Mouse (Mus musculus): ENCODE measurements around the gene Bcl2l12. TPM values are rescaled to one million over a fixed set of nuclear protein-coding genes. Genes with fewer than 3 reads are reported as not detected.

Gene Bcl2l12
- polyA plus RNA-seq, 1 experiment from 2014 or later, result 14.5 TPM

DNA sequence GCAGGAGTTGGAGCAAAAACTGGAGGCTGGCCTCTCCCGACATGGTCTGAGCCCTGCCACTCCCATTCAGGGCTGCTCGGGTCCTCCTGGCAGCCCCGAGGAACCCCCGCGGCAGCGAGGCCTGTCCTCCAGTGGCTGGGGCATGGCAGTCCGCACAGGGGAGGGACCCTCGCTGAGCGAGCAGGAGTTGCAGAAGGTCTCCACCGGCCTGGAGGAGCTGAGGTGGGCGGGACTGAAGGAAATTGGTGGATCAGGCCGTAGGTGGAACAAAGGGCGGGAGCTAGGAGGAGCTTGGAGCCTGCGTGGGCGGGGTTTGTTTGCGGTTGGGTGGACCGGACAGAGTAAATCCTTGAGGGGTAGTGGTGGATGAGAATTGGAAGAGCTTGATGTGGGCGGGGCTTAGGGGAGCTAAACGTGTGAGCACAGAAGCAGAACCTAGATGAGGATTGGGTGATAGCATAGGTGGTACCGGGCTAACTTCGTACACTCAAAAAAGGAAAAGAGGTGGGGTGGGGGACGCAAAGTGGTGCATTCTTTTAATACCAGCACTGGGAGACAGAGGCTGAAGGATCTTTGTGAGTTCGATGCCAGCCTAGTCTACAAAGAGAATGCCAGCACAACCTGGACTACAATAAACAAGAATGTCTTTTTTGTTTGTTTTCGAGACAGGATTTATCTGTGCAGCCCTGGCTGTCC is 45.8 kb downstream of the Bcl2l12 start:
- no peaks in the 10 kb centered on the region for H3K79me2 ChIP-seq (ENCODE audit: inconsistent target)
- peak overlapping the region; percentile 50 for H3K4me3 ChIP-seq (ENCODE audit: inconsistent target)
- H3K27ac ChIP-seq, result peak overlapping the region; percentile 38
- H3K36me3 ChIP-seq (ENCODE audit: inconsistent target), result no peaks in the 10 kb centered on the region
- WGBS (ENCODE audit: missing documents), result 5% methylated on average over 24 of the region's 24 CpGs

DNA sequence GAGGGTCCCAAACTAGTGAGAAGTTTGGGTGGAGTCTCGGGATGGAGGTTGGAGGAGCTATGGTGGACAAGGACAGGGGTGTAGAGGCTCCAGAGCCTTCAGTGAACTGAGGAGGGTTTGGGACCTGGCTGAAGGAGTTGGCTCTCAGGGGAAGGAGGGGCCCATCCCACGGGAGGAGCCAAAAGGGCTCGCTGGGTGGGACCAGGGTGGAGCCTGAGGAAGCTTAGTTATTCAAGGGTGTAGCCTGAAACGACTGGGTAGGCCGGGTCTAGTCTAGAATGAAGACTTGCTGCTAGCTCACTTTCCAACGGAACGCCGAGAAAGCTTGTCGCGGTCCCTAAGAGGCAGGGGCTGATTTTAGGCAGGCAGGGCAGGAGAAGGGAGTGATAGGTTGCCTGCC is 46.6 kb downstream of the Bcl2l12 start:
- H3K27ac ChIP-seq, result peak overlapping the region; percentile 38

DNA sequence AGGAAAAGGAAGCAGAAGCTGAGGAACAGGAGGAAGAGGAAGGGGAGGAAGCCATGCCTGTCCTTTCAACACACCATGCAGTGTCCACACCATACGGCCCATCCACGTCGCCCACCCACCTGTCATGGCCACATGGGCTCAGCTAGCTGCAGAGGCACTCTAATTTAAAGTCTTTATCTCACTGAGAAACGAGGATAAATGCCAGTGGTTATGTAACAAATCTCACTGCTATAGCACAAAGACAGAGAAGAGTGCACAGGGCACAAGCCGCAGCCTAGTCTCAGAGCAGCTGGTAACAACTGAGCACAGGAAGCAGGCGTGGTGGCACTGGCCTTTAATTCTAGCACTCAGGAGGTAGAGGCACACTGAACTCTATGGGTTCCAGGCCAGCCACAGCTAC is 48.6 kb downstream of the Bcl2l12 start:
- no peak overlapping the region for H3K4me3 ChIP-seq (ENCODE audit: inconsistent target)
- WGBS (ENCODE audit: missing documents), result 21% methylated on average over 6 of the region's 6 CpGs
- no peaks in the 10 kb centered on the region for H3K36me3 ChIP-seq (ENCODE audit: inconsistent target)
- H3K79me2 ChIP-seq (ENCODE audit: inconsistent target), result no peaks in the 10 kb centered on the region
- no peak overlapping the region for H3K27ac ChIP-seq

More for the DNA sequence above, 46.6 kb downstream of the Bcl2l12 start:
- Histone ChIP-seq H3K36me3 (ENCODE audit: inconsistent target) (no peaks in the 10 kb centered on the region), H3K4me3 (ENCODE audit: inconsistent target) (peak overlapping the region; percentile 50), H3K79me2 (ENCODE audit: inconsistent target) (no peaks in the 10 kb centered on the region)
- under 1% methylated on average over 10 of the region's 10 CpGs for WGBS (ENCODE audit: missing documents)

DNA sequence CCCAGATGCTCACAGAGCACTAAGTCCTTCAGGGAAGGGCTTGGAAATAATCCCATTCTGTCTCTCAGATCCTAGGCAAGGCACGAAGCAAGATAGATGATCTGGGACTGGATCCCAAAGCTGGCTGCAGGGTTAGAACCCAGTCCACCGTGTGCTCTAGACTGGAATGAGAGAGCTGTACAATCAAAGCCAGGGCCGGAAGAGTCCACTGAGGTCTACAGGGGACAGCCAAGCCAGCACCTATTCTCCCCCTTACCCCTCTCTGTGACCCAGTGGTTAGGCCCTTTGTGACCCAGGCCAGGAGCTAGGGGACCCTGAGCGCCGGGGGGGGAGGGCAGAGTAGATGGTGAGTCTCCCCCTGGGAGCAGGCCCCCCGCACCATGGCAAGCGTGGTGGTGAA is 55.6 kb downstream of the Bcl2l12 start, which contains the start of gene Tsks:
Gene Tsks (plus strand): TSS at position 301 of the 400 bp plus-strand sequence.
- Histone ChIP-seq H3K36me3 (ENCODE audit: inconsistent target) (no peaks in the 10 kb centered on the region), H3K27ac (no peak within 1 kb of the TSS), H3K79me2 (ENCODE audit: inconsistent target) (no peaks in the 10 kb centered on the region), H3K4me3 (ENCODE audit: inconsistent target) (no peak within 1 kb of the TSS)
- 87% methylated on average over 7 of the region's 7 CpGs for WGBS (ENCODE audit: missing documents)

Other genes with a start within 250 kb of the Bcl2l12 start
- gene Zfp473, start 247.7 kb downstream of the Bcl2l12 start, polyA plus RNA-seq (2018), result 0.23 to 0.60 TPM (median 0.30 TPM) in 3 replicates
- 60.3 to 113 TPM (median 73.8 TPM) in 3 replicates for gene Nup62, start 182.6 kb downstream of the Bcl2l12 start, polyA plus RNA-seq (2018)
- 2.3 to 2.8 TPM (median 2.7 TPM) in 3 replicates for gene Il4i1, start 182.3 kb downstream of the Bcl2l12 start, polyA plus RNA-seq (2018)
- gene Atf5, start 182.1 kb downstream of the Bcl2l12 start, polyA plus RNA-seq (2018), result 29.8 to 55.7 TPM (median 36.4 TPM) in 3 replicates
- 33.4 to 56.3 TPM (median 49.1 TPM) in 3 replicates for gene Akt1s1, start 149.7 kb downstream of the Bcl2l12 start, polyA plus RNA-seq (2018)
- gene Tbc1d17, start 149.6 kb downstream of the Bcl2l12 start, polyA plus RNA-seq (2018), result 25.6 to 51.8 TPM (median 28.3 TPM) in 3 replicates
- gene Pnkp, start 141.6 kb downstream of the Bcl2l12 start, polyA plus RNA-seq (2018), result 17.4 to 42.4 TPM (median 36.1 TPM) in 3 replicates
- gene Ptov1, start 128.9 kb downstream of the Bcl2l12 start, polyA plus RNA-seq (2018), result 38.5 to 61.7 TPM (median 49.4 TPM) in 3 replicates
- 24.5 to 28.2 TPM (median 26.1 TPM) in 3 replicates for gene Med25, start 106.0 kb downstream of the Bcl2l12 start, polyA plus RNA-seq (2018)
- gene Fuz, start 102.6 kb downstream of the Bcl2l12 start, polyA plus RNA-seq (2018), result 4.6 to 8.8 TPM (median 6.1 TPM) in 3 replicates
- gene Ap2a1, start 69.2 kb downstream of the Bcl2l12 start, polyA plus RNA-seq (2018), result 49.8 to 76.6 TPM (median 75.0 TPM) in 3 replicates
- gene Tsks, start 55.5 kb downstream of the Bcl2l12 start, polyA plus RNA-seq (2018), result not detected in 3 replicates
- gene Cpt1c, start 23.9 kb downstream of the Bcl2l12 start, polyA plus RNA-seq (2018), result not detected in 3 replicates
- gene Prmt1, start 12.1 kb downstream of the Bcl2l12 start, polyA plus RNA-seq (2018), result 53.7 to 169 TPM (median 55.6 TPM) in 3 replicates
- 30.9 to 55.5 TPM (median 35.0 TPM) in 3 replicates for gene Irf3, start 1.1 kb downstream of the Bcl2l12 start, polyA plus RNA-seq (2018)
- gene Scaf1, start 17.7 kb upstream of the Bcl2l12 start, polyA plus RNA-seq (2018), result 32.6 to 36.9 TPM (median 32.9 TPM) in 3 replicates
- gene Rras, start 19.2 kb upstream of the Bcl2l12 start, polyA plus RNA-seq (2018), result 23.5 to 51.8 TPM (median 29.9 TPM) in 3 replicates
- 15.5 to 17.7 TPM (median 17.1 TPM) in 3 replicates for gene Prr12, start 54.2 kb upstream of the Bcl2l12 start, polyA plus RNA-seq (2018)
- gene Nosip, start 63.7 kb upstream of the Bcl2l12 start, polyA plus RNA-seq (2018), result 40.1 to 50.7 TPM (median 45.7 TPM) in 3 replicates
- gene Prrg2, start 64.0 kb upstream of the Bcl2l12 start, polyA plus RNA-seq (2018), result 19.0 to 31.7 TPM (median 28.6 TPM) in 3 replicates
- gene Rcn3, start 93.5 kb upstream of the Bcl2l12 start, polyA plus RNA-seq (2018), result 0.67 to 5.1 TPM (median 3.1 TPM) in 3 replicates
- gene Fcgrt, start 105.1 kb upstream of the Bcl2l12 start, polyA plus RNA-seq (2018), result 84.4 to 284 TPM (median 160 TPM) in 3 replicates
- gene Rps11, start 125.7 kb upstream of the Bcl2l12 start, polyA plus RNA-seq (2018), result 1,184 to 1,556 TPM (median 1,388 TPM) in 3 replicates
- 804 to 2,026 TPM (median 1,578 TPM) in 3 replicates for gene Rpl13a, start 130.0 kb upstream of the Bcl2l12 start, polyA plus RNA-seq (2018)
- not detected in 3 replicates for gene Gm45713, start 137.5 kb upstream of the Bcl2l12 start, polyA plus RNA-seq (2018)
- 4.4 to 9.9 TPM (median 8.0 TPM) in 3 replicates for gene Flt3l, start 137.7 kb upstream of the Bcl2l12 start, polyA plus RNA-seq (2018)
- 34.1 to 75.8 TPM (median 39.7 TPM) in 3 replicates for gene Pih1d1, start 155.6 kb upstream of the Bcl2l12 start, polyA plus RNA-seq (2018)
- gene Aldh16a1, start 155.9 kb upstream of the Bcl2l12 start, polyA plus RNA-seq (2018), result 13.0 to 39.0 TPM (median 19.2 TPM) in 3 replicates
- gene Slc17a7, start 165.2 kb upstream of the Bcl2l12 start, polyA plus RNA-seq (2018), result not detected in 3 replicates
- not detected in 3 replicates for gene Gfy, start 180.9 kb upstream of the Bcl2l12 start, polyA plus RNA-seq (2018)
- gene Pth2, start 182.3 kb upstream of the Bcl2l12 start, polyA plus RNA-seq (2018), result not detected in 3 replicates
- gene Ccdc155, start 206.2 kb upstream of the Bcl2l12 start, polyA plus RNA-seq (2018), result not detected in 3 replicates
- gene Dkkl1, start 213.4 kb upstream of the Bcl2l12 start, polyA plus RNA-seq (2018), result not detected in 3 replicates
- not detected in 3 replicates for gene Tead2, start 217.0 kb upstream of the Bcl2l12 start, polyA plus RNA-seq (2018)
- 88.2 to 139 TPM (median 131 TPM) in 3 replicates for gene Cd37, start 240.4 kb upstream of the Bcl2l12 start, polyA plus RNA-seq (2018)
- not detected in 3 replicates for gene Slc6a16, start 242.4 kb upstream of the Bcl2l12 start, polyA plus RNA-seq (2018)

Data from macrophage (primary cell).